Mouse (Mus musculus) thymus, postnatal 0 days (tissue): ENCODE data around the gene Hist1h1t. TPM values are rescaled to one million over a fixed set of nuclear protein-coding genes. Genes with fewer than 3 reads are reported as not detected.

Source experiments
- DNase-seq: peaks from one replicate; pipeline ENCODE4 v3.0.0-alpha.2; 2015; ENCODE audit warnings: low spot score
- polyA plus RNA-seq: library from polyadenylated mRNA; unstranded; fragments of >200 nt; fragmentation: Nextera tagmentation; extraction: Ambion mirVana; gene quantifications from 2 replicates; pipeline ENCODE4 v1.2.1, GENCODE M21; 2015

Hist1h1t gene
- not detected in 2 replicates for polyA plus RNA-seq

- DNase-seq, result no peak
These were observed at the start of gene Hist1h1t for GRCm38 (mm10) chr13:23695514-23695913. Gene Hist1h1t (plus strand): TSS chr13:23695814.

- DNase-seq, result no peak
These were observed 35.8 kb upstream of the Hist1h1t start for GRCm38 (mm10) chr13:23659636-23660366.

DNA sequence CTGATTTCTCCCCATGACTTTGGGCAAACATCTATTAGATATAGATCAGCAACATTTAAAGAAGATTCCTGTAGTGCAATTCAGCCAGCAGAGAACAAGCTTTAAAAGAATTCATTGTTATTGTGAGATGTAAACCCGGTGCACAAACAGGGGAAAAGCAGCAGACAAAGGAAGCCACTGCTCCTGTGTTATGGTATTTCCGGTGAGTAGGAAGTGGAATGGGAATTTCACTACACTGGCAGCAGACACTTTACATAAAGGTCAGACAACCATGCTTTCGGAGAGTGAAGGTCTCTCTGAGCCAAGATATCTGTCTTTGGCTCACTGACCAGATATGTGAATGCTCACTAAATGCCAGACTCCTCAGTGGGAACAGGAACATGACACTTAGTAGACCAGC lies 33.1 kb upstream of the Hist1h1t start:
- no peak for DNase-seq

DNA sequence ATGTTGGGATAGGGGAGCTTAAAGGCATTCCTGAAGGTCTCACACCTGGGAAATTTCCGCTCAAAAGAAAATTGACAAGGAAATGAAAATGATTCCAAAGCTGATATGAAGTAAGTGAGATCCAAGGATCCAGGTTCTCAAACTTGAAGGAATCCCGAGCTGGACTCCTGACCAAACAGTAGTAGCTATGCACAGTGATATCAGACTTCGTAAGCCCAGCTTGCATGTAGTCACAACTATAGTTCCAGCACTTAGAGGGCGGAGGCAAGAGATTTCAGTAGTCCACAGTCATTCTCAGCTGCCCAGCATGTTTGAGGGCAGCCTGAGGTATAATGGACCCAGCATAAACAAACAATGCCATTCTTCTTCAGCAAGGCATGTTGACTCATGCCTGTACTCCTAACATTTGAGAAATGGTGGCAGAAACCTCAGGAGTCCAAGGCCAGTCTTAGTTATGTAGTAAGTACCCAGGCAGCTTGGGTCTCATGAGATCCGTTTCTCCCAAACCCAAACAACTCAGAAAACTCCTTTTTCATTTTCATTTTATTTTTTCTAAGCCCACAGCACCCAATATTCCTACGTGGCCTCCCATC lies 13.5 kb upstream of the Hist1h1t start:
- DNase-seq, result no peak

DNA sequence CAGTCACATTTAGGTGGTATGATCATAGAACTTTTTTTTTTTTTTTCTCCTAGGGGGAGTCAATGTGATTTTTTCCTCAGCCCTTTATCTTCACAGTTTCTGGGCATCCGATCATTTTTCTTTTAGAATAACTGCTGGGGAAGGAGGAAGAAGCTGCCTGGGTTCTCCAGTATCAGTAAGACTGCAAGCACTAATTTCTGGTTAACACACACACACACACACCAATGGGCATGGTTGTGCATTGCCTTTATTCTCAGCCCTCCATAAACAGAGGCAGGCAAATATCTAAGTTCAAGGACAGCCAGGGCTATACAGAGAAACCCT lies 13.0 kb upstream of the Hist1h1t start:
- DNase-seq, result no peak

DNA sequence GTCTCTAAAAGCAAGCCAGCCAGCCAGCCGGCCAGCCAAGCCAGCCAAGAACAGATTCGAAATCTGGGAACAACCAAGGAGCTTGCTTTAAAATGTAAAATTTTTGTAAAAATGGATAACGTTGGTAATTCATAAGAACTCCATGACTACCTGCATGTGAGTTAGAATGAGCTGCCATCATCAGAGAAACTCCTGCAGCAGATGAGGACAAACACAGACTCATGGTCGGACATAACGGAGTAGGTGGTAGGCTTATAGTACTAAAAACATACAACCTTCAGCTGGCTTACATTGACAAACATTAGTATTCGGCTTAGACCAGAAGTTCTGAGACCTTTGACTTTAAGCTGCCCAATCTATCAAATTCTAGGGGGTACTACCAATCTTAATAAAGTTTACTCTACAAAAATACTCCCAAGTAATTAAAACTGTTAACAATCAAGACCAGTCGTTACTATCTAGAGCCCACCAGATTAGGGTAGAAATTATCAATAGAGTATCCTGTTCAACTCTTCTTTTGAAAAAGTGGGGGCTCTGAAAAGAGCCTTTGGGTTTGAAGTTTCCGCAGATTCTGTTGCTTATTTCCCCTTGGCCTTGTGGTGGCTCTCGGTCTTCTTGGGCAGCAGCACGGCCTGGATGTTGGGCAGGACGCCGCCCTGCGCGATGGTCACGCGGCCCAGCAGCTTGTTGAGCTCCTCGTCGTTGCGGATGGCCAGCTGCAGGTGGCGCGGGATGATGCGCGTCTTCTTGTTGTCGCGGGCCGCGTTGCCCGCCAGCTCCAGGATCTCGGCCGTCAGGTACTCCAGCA lies 12.5 kb upstream of the Hist1h1t start:
- DNase-seq, result peak; percentile 43

DNA sequence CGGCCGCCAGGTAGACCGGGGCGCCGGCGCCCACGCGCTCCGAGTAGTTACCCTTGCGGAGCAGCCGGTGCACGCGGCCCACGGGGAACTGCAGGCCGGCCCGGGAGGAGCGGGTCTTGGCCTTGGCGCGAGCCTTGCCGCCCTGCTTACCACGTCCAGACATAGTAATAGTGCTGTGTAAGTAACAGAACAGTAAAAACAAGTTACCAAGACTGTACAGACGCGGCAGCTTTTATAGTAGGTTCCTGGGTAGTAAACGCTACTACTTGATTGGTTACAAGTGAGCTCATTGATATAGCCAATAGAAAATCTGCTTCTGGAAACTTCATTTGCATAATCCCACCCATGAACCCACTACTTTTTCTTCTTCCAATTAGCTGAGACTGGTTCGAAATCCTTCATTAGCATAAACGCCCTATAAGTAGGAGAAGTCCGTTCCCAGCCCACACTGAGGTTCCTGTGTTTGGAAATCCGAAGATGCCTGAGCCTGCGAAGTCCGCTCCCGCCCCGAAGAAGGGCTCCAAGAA lies 11.8 kb upstream of the Hist1h1t start, which contains the start of the genes Hist1h2ac and Hist1h2bc:
Gene Hist1h2ac, minus strand, starts transcription at position 194 of the 527 bp plus-strand sequence.
Gene Hist1h2bc, plus strand, starts transcription at position 445 of the 527 bp plus-strand sequence.
- peak; percentile 96 for DNase-seq

GRCm38 (mm10) chr13:23684295-23684945 lies 11.2 kb upstream of the Hist1h1t start:
- peak; percentile 86 for DNase-seq

DNA sequence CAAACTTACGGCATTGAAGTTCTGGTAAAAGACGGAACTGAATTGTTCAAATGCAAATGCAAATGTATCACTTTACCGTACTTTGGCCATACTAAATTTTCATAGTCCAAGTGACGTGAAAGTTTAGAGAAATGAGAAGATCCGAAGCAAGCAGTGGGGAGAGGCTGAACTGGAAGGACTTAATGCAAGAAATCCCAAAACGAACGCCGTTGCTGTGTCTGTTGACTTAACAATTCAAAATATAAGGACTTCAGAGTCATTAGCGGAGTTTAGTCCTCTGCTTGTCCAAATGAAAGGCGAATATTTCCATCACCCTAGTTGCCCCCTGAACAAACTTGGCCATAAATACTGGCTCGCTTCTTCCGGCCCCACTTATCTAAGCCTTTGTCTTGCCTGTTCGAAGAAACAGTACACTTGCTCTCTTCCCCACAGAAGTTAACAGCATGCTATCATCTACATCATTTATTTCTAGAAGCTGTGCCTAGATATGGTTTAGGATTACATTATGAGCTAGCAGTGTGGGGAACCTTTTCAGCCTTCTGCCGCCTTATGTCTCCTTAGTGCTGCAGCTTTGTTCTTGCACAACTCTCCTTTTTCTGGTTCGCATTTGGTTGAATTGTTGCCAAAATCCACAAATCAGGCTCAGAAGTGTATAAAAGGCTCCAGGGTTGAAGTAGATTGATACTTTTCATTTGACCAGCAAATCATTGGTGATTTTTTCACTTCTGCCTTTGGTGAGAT lies 10.3 kb upstream of the Hist1h1t start:
- DNase-seq, result peak; percentile 61

DNA sequence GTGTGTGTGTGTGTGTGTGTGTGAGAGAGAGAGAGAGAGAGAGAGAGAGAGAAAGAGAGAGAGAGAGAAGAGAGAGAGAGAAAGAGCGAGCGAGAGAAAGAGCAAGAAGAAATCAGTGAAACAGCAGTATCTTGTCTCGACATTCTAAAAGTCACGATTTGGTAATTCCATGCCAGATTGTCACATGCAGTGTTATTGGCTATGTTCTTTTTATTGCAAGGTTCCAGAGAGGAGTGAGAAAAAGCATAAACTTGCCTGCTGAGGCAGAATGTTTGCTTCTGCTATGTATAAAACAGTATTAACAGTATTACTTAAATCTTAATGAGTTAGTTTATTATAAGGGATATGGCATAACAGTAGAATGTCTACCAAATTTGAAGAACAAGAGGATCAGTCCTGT lies 9.6 kb upstream of the Hist1h1t start:
- no peak for DNase-seq

- DNase-seq, result no peak
These were observed 8.4 kb upstream of the Hist1h1t start for GRCm38 (mm10) chr13:23687181-23687580.

DNA sequence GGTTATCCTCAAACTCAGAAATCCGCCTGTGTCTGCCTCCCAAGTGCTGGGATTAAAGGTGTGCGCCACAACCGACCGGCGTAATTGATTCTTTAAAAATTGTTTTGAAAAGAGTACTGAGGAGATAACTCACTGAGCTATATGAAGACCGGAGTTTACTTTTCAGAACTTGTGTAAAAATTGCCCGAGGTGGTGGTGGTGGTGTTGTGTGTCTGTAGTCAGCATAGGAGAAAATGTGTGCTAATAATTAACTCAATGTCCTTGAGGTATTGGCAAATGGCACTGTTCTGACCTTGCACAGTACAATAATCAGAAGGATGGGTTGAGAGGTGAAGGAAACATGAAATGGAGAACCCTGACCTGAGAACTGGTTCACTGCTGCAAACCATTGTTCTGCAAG lies 7.7 kb upstream of the Hist1h1t start:
- no peak for DNase-seq

DNA sequence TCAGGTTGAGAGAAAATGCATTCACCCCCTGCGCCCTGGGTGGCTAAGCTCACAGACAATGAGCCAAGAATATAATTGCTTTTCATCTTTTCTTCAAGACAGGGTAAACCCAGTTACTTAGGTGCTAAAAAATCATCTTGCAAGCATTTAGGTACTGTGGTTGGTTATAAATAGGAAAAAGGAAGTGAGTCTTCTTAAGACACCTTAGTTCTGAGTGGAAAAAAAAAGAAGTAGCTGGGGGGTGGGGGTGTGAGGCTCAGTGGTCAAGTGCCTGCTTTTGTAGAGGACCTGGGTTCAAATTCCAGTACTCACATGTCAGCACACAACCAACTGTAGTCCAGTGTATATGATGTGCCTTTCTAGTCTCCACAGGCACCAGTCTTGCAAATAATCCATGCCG lies 6.7 kb upstream of the Hist1h1t start:
- DNase-seq, result no peak

GRCm38 (mm10) chr13:23689459-23689858 lies 6.2 kb upstream of the Hist1h1t start:
- no peak for DNase-seq

DNA sequence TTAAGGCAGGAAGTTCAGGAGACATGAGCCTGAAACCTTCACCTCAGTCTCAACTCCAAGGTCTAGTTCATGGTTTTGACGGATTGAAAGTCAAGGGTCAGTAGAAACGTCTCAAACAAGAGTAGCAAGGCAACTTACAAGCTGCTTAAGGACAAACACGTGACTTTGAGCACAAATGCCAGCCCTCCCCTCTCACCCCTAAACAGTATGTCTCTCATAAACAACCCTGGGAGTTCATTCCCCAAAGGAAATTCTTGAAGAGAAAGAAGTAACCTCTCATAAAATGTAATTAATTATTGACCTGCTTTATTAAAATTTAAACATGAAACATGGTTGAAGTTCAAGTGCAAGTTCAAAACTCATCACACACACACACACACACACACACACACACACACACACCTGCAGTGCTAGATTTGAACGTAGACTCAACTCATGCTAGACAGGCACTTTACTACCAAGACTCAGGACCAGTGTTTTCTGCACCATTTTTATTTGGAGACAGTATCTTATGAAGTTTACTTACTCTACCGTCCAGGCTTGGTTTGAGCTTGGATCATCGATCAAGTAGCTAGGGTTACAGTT lies 1.7 kb upstream of the Hist1h1t start:
- DNase-seq, result no peak

GRCm38 (mm10) chr13:23694956-23695355 lies 658 bp upstream of the Hist1h1t start:
- DNase-seq, result no peak

DNA sequence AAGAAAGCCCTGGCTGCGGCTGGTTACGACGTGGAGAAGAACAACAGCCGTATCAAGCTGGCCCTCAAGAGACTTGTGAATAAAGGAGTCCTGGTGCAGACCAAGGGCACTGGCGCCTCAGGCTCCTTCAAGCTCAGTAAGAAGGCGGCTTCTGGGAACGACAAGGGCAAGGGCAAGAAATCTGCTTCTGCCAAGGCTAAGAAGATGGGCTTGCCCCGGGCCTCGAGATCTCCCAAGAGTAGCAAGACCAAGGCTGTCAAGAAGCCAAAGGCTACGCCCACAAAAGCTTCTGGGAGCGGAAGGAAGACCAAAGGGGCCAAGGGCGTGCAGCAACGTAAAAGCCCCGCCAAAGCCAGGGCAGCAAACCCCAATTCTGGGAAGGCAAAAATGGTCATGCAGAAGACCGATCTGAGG lies 454 bp downstream of the Hist1h1t start:
- peak; percentile 57 for DNase-seq

DNA sequence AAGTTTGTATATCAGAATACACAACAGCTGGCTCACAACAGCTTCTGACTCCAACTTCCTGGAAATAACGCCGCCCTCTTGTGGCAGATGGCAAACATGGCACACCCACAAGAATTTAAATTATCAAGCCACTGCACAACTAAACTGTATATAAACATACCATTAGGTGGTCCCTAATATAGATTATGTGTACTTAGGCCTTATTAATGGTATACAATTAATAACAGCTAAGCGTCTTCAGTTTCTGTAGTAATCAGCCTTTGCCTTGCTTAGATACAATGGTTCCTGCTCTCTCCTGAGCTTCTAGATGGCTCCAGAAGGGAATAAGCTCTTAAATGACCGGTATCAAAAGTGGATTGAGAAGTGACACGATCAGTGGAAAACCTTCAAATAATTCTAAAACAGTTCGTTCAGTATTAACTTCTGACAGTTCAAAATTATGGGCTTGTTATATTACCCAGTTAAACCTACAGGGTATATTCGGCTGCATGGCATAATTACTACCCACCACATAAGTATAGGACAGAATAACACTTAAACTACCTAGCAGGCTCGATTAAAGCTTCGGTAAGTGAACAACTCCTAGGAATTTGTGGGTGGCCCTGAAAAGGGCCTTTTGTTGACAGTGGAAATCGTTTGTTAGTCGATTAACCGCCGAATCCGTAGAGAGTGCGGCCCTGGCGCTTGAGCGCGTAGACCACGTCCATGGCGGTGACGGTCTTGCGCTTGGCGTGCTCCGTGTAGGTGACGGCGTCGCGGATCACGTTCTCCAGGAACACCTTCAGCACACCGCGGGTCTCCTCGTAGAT lies 2.1 kb downstream of the Hist1h1t start:
- peak; percentile 87 for DNase-seq

GRCm38 (mm10) chr13:23698300-23698693 lies 2.7 kb downstream of the Hist1h1t start, which contains the start of gene Hist1h4c:
Gene Hist1h4c (minus strand): TSS chr13:23698454.
- DNase-seq, result peak; percentile 99
